Mouse (Mus musculus): ENCODE results near the gene Taf10. TPM values are rescaled to one million over a fixed set of nuclear protein-coding genes. Genes with fewer than 3 reads are reported as not detected.
"Not testable (repeated sequence)": the region's sequence is repeated elsewhere in the genome, so short reads cannot be mapped to it uniquely, and the experiment has no call there.

The Taf10 gene
- total RNA-seq, 1 experiment from 2014 or later, result 198 TPM

DNA sequence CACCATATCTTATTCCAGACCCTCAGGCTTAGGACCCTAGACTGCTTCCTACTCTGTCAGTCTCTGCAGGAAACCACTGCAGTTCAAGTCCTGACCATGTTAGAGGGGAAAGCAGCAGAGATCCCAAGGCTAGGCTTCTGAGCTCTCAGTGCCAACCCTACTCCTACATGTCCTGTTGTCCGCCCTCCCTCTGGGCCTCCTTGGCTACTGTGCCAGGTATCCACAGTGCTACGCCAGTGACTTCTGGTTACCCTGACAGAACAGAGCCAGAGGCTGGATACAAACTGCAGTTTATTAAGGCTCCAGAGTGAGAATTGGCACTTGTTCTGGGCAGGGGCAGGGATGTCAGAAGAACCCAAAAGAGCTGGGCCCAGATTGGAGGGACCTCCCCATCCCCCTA, 8.6 kb upstream of the Taf10 start:
- no peak for DNase-seq

GRCm38 (mm10) chr7:105751491-105752433, 7.6 kb upstream of the Taf10 start, which contains the start of gene Tpp1:
Gene Tpp1 (minus strand): TSS chr7:105752235.
- peak; percentile 81 for DNase-seq

- DNase-seq, result no peak
Measured at GRCm38 (mm10) chr7:105747776-105748175, 3.6 kb upstream of the Taf10 start.

DNA sequence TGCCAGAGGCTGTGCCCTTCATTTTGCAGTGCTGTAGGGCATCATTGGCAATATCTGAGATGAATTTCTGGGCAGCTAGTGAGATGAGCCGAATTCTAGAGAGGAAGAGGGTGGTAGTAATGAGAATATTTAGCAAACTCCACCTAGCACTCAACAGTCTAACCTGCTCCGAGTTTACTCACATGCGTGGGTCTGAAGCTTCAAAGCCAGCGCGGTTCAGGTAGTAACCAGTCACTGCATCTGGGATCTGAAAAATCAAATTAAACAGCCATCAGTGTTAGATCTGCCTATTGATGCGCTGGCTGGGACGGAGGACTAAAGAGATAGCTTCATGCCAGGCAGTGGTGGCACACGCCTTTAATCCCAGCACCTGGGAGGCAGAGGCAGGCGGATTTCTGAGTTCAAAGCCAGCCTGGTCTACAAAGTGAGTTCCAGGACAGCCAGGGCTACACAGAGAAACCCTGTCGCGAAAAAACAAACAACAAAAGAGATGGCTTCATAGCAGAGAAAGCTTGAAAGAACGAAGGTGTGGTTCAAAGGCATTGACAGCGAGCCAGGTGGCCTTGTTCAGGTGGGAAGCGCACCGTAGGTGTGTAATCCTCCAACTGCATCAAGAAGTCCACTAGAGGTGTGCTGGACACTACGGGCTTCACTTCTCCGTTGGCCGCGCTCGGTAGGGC, 775 bp downstream of the Taf10 start:
- DNase-seq, result not testable (repeated sequence)

- not testable (repeated sequence) for DNase-seq
Measured at GRCm38 (mm10) chr7:105742539-105743215, 1.5 kb downstream of the Taf10 start.

GRCm38 (mm10) chr7:105741978-105742377, 2.2 kb downstream of the Taf10 start:
- DNase-seq, result no peak

DNA sequence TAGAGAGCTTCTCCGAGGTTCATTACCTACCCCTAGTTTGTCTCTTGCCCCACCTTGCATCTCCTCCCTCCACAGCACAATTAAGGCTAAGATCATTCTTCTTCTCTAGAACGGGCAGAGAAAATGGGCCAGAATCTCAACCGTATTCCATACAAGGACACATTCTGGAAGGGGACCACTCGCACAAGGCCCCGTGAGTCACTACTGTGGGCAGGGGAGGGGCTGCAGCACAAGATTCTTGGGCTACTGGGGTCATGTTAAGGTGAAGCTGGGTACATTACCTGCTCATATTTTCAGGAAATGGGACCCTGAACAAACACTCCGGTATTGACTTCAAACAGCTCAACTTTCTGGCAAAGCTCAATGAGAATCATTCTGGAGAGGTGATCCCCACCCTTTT, 3.3 kb downstream of the Taf10 start:
- DNase-seq, result no peak

GRCm38 (mm10) chr7:105740089-105740795, 3.9 kb downstream of the Taf10 start:
- DNase-seq, result no peak

- DNase-seq, result peak; percentile 39
Measured at GRCm38 (mm10) chr7:105738948-105739347, 5.2 kb downstream of the Taf10 start.

- DNase-seq, result no peak
Measured at GRCm38 (mm10) chr7:105738286-105738685, 5.9 kb downstream of the Taf10 start.

GRCm38 (mm10) chr7:105737648-105738047, 6.5 kb downstream of the Taf10 start:
- DNase-seq, result no peak

- DNase-seq, result peak; percentile 41
Measured at GRCm38 (mm10) chr7:105736911-105737521, 7.1 kb downstream of the Taf10 start, which contains the start of gene Rrp8. Gene Rrp8 (minus strand): TSS chr7:105737385.

- DNase-seq, result peak; percentile 92
Measured at GRCm38 (mm10) chr7:105736264-105736901, 7.8 kb downstream of the Taf10 start, which contains the start of gene Ilk. Gene Ilk (plus strand): TSS chr7:105736592.

- not testable (repeated sequence) for DNase-seq
Measured at GRCm38 (mm10) chr7:105735464-105735863, 8.7 kb downstream of the Taf10 start.

DNA sequence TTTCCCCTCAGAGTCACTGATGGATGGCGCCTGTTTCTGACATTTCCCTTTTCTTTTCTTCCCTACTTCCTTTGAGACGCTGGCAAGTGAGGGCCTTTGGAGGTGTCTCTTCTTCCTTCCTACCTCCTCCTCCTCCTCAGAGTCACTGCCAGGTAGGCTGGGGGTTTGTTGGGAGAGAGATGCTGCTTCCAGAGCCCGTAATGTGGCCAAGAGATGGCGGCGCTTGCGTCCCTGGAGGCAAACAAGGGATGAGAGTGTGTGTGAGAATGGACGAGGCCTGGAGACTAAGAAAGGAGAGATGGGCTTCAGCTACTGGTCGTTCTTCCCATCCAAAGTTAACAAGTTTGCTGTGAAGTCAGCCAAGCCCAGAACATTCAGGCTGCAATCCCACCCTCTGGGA, 9.3 kb downstream of the Taf10 start:
- no peak for DNase-seq

GRCm38 (mm10) chr7:105733836-105734235, 10.3 kb downstream of the Taf10 start:
- DNase-seq, result no peak

- DNase-seq, result no peak
Measured at GRCm38 (mm10) chr7:105728701-105729428, 15.3 kb downstream of the Taf10 start.

GRCm38 (mm10) chr7:105726980-105727325, 17.2 kb downstream of the Taf10 start:
- no peak for DNase-seq

DNA sequence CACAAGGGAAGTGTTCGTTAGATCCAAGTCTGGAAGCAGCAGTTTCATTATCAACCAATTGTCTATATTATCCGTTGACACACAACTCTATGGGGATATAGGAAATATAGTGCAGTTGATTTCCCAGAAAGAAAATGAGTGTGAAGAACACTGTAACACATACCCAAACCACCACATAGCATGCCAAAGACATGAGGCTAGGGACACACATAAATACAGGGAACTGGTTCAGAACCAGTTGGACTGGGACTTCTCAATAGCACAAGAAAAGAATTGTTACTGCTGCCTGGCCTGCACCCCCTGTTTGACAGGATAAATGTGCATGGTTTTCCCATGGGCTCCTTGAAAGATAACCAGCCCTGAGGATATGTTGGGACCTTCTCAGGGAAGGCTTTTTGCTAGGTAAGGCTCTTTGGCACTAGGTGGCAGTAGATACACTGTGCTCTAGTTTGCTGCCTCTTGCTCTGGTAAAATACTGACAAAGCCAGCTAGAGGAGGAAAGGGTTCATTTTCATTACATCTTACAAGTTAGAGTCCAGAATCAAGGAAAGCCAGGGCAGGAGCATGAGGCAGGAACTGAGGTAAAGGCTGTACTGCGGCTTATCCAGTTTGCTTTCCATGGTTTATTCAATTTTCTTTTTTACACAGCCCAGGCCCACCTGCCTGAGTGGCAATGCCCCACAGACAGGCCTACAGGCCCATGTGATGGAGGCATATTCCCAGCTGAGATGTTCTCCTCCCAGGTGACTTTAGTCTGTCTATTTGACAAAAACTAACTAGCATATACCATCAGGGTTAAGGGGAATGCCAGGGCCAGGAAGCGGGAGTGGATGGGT, 17.8 kb downstream of the Taf10 start:
- no peak for DNase-seq
